Mouse (Mus musculus) kidney, adult 11 months (tissue): ENCODE results near the gene Zbtb43.

Source experiments
- DNase-seq: peaks from one replicate; pipeline ENCODE4 v3.0.0; 2022

The Zbtb43 gene

DNA sequence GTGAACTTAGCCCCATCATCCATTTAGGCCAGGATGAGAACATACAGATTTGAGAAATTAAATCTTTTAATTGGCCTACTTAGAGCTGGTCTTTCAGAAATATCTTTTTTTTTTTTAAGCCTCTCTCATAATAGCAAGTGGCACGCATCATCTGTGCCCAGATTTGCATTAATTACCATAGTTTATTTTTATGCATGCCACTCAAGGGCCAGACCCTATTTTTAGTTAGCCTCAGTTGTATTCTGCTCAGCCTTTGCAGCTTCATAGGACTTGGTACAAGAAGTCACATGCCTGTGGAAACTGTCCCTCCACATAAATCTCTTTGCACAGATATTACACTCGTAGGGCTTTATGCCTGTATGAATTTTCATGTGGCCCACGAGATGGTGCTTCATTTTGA lies 14.9 kb downstream of the Zbtb43 start:
- DNase-seq = no peak

DNA sequence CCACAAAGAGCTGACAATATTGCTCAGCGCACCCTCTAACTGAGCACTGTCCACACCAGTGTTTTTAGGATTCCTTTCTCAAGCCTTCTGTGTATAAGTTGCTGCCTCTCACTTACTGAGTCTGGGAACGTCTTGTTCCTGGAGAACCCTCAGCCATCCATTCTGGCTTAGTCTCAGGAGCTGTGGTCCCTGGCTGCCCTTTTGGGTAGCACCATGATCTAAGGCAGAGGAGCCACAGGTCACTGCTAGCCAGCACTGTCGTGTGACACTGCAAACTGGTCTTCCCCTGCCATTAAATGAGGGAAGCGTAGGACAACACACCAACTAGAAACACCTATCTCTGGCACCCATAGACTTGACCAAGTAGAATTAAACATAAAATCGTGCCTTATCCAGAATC lies 15.6 kb downstream of the Zbtb43 start:
- DNase-seq = no peak

DNA sequence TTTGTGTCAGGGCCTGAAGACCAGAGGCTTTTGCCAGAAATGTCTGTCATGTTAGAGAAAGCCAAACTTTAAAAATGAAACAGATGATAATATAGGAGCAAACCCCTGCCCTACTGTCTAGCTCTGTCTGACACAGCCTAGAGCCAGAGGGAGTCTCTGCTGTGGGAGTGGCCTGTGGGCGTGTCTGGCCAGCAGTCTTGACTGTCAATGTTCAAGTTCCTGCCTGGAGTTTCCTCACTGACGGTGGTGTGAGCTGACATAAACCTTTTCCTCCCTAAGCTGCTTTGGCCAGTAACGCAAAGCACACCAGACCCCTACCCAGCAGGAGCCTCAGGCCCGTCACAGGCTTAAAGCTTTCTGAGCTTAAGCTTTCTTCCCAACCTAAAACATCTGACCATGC lies 16.2 kb downstream of the Zbtb43 start:
- peak; percentile 36 for DNase-seq

DNA sequence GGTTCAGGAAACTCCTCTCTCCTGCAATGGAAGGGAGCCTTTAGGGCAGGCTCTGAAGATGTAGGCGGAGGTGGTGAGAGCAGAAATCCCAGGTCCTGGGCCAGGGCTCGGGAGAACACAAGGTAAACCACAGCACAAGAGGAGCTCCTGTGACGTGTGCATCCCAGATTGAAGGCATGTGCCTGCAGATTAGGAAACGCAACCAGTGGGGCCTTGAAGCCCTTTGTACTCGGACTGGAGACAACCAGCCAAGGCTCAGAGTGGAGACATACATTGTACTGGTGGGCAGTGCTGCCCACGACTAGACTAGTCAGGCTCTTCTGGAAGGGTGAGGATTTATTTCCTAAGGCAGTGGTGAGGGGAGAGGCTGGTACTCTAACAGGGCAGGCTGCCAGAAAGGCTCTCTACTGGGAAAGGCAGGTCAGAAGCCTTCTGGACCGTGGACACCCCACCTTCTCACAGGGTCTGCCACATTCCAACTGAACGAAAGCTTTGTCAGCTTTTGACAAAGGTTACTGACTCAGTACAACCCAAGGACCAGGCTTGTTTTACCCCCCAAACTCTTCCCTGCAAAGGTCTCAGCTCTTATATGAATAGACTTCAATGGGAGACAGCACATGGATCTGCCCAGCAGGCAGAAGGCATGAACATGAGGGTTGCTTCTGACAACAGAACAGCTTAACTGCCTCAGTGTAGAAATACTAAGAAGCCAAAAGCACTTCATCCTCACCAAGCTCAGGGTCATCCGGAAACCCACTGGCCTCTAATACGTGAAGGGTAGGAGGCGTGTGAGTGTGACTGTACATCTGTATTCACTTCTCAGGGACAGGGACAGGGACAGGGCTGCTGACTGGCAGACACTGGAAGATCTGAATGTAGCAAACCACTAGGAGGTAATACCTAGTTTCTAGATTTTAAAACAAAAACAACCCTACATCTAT lies 17.1 kb downstream of the Zbtb43 start:
- peak; percentile 34 for DNase-seq

- DNase-seq = no peak
Observed at GRCm38 (mm10) chr2:33449119-33449873, 19.1 kb downstream of the Zbtb43 start.

- DNase-seq = no peak
Observed at GRCm38 (mm10) chr2:33446796-33447195, 21.6 kb downstream of the Zbtb43 start.

- DNase-seq = no peak
Observed at GRCm38 (mm10) chr2:33445741-33446140, 22.6 kb downstream of the Zbtb43 start.

DNA sequence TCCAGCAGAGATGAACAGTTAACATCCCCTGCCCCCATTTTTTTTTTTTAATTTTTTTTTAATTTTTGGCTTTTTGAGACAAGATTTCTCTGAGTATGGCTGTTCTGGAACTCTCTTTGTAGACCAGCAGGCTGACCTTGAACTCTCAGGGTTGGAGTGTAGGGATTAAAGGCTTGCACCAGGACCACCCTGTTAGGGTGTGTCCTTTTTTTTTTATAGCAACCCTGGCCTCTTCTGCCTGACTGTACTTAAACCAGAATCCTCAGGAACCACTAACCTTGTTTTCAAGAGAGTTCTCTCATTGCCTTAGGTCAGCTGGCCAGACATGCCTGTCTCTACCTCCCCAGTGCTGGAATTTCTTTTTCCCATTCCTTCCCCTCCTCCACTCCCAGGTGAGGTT lies 23.5 kb downstream of the Zbtb43 start:
- no peak for DNase-seq

- peak; percentile 45 for DNase-seq
Observed at GRCm38 (mm10) chr2:33444358-33444757, 24.0 kb downstream of the Zbtb43 start.

- DNase-seq = no peak
Observed at GRCm38 (mm10) chr2:33442701-33443100, 25.7 kb downstream of the Zbtb43 start.

- no peak for DNase-seq
Observed at GRCm38 (mm10) chr2:33440893-33441292, 27.5 kb downstream of the Zbtb43 start.

DNA sequence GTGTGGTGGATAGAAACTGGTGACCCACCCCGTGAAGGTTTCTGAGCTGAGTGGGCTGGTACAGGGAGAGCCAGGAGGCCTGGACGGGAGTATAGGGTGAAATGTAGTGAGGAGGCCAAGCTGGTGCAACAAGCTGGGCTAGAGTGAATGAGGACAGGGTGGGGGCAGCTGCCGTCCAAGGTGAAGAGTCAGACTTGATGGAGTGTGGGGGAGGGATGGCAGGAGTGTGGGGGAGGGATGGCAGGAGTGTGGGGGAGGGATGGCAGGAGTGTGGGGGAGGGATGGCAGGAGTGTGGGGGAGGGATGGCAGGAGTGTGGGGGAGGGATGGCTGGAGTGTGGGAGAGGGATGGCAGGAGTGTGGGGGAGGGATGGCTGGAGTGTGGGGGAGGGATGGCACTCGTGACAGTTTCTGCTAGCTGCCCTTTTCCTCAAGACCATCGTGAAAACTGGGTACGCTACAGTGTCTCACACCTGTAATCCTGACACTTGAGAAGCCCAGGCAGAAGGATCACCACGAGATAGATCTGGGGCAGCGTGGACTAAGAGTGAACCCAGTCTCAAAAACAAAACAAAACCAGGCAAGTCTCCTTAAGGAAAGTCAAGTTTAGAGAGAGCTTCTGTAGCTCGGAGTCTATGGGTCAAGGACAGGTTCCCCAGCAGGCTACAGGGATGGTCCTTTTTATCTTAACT lies 28.2 kb downstream of the Zbtb43 start:
- DNase-seq = no peak

GRCm38 (mm10) chr2:33439471-33439881 lies 28.9 kb downstream of the Zbtb43 start:
- DNase-seq = no peak

DNA sequence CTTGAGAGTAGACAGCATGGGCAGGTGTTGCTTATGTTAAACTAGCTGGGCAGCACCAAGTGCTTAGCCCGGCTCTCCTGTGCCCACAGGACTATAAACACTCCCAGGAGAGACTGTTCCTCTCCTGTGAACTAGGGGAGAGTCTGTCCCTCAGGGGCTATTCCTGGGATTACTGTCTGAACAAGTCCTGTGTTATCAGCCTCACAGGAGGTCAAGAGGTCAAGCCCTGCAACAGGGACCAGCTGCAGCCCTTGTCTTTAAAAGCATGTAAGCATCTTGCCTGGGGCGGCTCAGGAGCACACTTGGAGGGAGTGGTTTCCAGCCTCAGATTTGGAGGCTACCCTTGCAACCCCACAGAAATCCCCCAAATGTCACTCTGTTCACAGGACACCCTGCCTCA lies 30.0 kb downstream of the Zbtb43 start:
- DNase-seq = no peak

DNA sequence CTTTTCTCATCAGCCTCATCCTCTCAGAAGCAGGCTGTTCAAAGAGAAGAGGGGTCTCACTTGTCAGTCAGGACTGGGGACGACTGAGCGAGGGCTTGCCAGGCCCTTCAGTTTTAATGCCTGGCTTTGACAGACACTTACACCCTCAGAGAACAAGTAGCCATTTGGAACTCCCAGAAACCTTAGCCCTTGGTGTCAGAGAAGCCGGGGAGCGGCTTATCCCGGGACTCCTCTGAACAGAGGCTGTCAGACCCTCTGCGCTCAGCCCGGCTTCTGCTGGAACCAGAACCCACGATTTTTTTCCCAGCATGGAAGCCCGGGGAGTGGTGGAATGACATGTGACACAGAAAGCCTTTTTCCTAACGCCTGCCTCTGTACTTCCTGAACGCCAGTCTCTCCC lies 31.2 kb downstream of the Zbtb43 start:
- no peak for DNase-seq

DNA sequence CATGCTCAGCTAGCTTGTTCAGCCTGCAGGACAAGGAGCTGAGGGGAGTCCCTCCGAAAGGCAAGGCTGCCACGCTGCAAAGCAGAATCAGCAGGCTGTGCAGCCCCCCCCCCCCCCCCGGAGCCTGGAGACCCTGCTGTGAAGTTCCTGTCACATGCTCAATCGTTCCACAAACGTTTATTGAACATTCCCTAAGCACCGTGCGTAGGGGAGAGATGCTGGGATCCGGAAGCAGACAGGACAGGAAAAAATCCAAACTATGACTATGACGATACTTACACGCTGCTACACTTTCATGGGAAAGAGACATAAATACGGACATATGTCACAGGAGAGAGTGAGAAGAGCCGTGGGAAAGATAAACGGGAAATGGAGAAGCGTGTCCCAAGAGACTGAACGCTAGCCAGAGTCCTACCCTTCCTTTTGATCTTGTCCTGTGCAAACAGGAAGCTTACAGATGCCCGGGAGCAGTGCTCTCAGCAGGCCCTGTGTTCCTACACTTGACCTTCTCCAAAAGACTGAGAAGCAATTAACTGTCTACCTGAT lies 32.3 kb downstream of the Zbtb43 start:
- no peak for DNase-seq

DNA sequence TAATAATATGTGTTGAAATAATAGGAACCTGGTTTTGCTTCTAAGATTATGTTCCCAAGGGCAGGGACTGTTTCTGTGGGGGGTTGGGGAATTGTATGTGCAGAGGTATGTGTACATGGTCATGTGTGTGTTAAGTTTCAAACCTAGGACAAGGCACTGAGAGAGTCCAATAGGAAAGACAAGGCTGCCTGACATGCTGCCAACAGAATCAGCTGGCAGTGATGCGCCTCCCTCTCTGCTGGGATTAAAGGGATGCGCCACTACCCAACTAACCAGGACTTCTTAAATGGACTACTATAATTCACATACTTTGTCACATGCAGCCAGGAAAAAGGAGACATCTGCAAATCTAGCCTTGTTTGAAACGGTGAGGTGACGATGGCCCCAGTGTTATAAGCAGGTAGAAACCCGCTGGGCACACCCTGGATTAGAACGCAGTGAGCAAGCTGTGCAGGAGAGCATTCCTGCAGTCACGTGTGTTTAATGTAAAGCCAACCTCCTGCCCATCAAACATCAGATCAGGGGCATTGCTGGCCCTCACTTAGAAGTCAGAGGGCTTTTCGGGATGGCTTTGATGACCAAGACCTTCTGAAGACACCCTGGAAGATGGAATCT lies 33.2 kb downstream of the Zbtb43 start:
- no peak for DNase-seq

DNA sequence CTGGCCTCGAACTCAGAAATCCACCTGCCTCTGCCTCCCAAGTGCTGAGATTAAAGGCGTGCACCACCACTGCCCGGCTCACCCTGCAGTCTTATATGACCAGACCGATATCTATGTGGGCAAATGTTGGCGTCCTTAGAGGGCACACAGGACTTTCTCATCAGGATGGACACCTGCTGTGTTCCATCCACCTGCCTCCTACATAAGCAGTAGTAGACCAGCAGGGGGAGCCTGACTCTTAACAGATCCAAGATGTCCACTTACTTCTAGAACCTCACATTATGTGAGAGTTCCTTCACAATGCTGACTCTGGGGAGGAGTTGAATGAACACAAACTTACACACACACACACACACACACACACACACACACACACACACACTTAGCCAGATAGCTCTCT lies 35.5 kb downstream of the Zbtb43 start:
- DNase-seq = peak; percentile 49

DNA sequence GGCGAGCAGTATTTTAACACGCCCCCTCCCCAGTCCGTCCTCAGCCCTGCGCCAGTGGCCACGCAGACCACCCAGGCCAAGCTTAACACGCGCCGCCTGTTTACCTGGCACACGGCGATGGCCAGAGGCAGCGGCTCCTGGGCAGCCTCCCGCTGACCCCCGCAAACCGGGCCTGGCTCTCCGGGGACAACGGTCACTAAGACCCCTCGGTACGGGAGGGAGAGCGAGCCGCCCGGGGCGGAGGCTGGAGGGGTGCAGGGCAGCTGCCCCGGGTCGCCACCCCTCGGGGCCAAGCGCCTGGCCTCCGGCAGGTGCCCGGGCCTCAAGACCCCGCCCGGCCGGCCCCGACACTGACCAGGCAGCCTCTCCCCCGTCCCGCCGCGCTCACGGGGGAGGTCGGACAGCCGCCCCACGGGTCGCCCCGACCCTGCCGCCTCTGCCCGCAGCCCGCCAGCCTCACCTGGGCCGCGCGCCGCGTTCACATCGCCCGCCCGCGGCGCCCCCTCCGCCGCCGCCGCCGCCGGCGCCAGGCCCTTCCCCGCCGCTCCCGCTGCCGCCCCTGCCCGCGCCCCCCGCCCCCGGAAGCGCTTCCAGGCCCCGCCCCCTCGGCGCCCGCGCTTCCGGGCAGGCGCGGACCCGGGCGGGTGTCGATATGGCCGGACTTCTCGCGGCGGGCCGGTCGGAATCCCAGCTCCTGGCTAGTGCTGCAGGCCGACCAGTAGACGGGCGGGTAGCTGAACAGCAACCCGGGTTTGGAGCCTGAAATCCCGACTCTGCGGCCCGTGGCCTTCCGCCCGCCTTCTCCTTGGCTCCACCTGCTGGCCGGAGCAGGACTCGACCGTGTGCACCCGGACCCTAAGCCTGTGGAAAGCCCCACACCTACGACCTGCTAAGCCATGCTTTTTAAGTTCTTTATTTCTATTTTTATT lies 37.3 kb downstream of the Zbtb43 start, which contains the start of gene Zbtb34:
TSS of gene Zbtb34 (minus strand) at position 554 of the 929 bp plus-strand sequence.
- peak; percentile 49 for DNase-seq

- no peak for DNase-seq
Observed at GRCm38 (mm10) chr2:33430081-33430770, 38.1 kb downstream of the Zbtb43 start.

- DNase-seq = no peak
Observed at GRCm38 (mm10) chr2:33429339-33429738, 39.0 kb downstream of the Zbtb43 start.
